Mouse (Mus musculus) brain, adult 2 months (tissue): Measurements from ENCODE around the gene Gstm2.
"Not testable (repeated sequence)": the region's sequence is repeated elsewhere in the genome, so short reads cannot be mapped to it uniquely, and the experiment has no call there.

Experiments used
- DNase-seq: peaks from one replicate; pipeline ENCODE4 v3.0.0; 2011; ENCODE audit warnings: low read depth, low spot score

The Gstm2 gene

DNA sequence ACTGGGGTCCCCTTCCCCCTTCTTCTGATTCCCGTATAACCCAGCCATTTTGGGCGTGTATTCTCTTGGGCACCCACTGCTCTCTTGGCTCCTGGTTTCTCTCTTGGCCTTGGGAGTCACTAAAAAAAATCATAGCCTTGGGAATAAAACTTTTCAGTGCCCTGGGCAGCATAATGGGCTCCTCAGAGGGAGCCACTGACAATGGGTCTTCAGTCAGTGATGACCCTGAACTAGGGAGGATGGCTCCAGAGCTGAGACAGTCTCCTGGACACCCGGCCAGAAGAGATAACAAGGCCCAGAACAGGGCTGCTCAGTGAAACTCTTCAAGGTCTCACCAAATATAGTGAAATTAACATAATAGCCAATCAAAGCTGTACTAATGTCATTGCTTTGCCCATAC lies 12.3 kb upstream of the Gstm2 start:
- DNase-seq, result no peak

DNA sequence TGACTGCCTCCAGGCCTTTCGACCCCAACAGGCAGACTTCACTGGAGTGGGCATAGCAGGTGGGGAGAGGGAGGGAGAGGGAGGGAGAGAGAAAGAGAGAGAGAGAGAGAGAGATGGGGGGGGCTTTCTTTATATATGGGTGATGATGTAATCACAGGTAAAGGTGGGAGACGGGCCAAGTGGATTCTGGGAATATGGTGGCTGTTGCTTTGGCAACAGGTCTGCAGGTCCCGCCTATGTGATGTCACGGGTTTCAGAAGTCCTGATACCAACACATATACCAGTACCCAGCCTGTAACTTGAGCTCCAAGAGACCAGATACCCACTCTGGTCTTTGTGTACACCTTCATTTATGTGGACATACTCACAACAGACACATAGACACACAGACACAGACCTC lies 10.3 kb upstream of the Gstm2 start:
- DNase-seq, result no peak

DNA sequence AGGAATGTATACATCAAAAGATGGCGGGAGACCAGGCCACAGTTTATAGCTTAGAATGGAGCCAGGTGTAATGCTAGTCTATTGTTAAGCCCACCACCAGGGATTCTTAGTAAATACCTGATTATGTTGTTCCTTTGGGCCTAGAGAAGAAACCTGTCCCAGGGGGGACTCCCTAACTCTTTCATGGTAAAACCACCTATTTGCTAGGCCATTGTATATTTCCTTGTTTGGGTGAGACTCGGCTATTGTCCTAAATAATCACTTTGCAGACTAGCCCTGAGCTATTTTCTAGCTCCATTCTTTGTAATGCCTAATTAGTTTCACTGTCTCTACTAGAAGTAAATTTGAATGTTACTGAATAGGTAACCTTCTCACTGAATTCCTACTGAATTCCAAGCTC lies 9.7 kb upstream of the Gstm2 start:
- not testable (repeated sequence) for DNase-seq

- not testable (repeated sequence) for DNase-seq
Measured at GRCm38 (mm10) chr3:107985141-107985540, 1.1 kb downstream of the Gstm2 start.

DNA sequence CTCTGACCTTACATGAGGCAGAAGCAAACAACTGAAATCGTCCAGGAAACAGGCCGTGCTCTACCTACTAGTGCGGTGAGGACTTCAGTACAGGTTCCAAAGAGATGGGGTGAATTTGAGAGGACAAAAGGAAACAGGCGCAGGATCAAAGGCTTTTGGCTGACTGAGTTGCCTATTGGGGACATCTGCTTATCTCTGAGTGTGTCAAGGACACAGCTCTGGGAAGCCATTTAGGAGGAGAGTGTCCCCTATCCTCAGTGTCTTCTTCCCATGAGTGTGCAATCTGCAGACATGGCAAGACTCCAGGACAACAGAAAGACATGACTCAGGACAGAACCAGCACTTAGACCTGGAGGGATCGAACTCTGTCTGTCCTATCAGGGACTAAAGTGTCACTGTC lies 1.8 kb downstream of the Gstm2 start:
- DNase-seq, result no peak

- no peak for DNase-seq
Measured at GRCm38 (mm10) chr3:107983771-107984170, 2.5 kb downstream of the Gstm2 start.

- DNase-seq, result peak; percentile 22
Measured at GRCm38 (mm10) chr3:107982726-107983125, 3.5 kb downstream of the Gstm2 start.

DNA sequence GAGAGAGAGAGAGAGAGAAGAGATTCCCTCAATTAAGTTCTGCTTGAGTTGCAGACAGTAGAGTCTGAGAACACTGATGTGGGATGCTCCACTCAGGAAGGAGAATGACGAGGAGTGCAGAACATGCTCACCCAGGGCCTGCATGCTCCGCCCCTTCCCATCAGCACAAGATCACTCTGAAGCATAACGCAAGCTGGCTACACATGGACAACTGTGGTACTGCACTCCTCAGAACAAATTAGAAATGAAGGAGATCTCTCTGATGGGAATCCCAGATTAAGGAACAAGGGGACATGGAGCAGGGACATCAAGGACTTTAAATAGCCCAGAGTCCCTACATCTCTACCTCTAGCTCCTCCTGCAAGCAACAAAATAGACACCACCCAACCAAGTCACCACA lies 5.0 kb downstream of the Gstm2 start:
- DNase-seq, result no peak

DNA sequence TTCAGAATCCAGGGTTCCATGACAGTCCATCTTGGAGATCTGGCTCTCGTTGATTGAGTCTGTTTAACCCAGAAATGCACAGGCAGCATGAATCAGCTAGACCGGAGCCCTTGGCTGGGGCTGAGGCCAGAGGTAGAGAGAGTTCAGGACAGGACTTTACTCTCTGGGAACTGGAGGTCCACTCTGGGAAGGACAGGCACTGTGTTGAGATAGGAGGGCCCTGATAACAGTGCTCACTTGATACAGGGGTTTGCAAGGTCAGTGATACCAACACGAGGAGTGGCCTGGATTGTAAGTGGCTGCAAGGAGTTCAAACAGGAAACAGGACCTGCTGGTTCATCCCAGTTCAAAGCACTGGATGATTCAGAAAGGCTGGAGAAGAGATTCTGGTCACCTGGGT lies 8.6 kb downstream of the Gstm2 start:
- DNase-seq, result no peak

DNA sequence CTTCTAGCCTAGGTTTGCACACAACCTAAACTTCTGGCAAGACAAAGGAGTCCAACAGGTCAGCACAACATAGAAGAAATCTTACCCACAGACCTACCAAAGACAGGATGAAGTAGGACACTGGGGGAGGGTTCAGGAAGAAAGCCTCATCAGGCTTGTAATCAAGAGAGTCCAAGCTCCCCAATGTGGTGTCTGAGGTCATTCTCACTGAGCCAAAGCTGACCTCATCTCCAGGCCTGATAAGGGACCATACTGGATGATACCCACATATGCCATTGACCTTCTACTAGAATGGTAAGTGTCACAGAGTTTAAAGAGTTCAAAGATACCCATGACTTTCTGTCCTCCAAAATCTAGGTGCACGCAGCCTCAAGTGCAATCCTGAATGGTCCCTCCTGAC lies 12.0 kb downstream of the Gstm2 start:
- no peak for DNase-seq

DNA sequence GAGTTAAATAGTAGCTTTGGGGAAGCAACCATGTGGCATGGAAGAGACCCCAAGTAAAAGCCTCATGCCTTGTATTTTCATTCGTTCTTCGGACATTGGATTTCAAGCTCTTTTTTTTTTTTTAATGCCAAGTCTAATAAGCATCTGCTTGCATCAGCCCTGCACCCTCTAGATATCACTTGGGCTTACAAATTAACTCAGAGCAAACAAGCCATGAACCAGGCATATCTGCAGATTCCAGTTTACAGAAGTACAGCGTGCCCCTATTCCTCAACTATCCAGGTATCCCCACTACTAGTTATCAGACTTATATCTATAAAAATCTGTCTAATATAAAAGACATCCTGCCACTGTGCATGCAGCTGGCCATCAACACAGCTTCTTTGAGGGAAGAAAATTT lies 14.2 kb downstream of the Gstm2 start:
- no peak for DNase-seq

DNA sequence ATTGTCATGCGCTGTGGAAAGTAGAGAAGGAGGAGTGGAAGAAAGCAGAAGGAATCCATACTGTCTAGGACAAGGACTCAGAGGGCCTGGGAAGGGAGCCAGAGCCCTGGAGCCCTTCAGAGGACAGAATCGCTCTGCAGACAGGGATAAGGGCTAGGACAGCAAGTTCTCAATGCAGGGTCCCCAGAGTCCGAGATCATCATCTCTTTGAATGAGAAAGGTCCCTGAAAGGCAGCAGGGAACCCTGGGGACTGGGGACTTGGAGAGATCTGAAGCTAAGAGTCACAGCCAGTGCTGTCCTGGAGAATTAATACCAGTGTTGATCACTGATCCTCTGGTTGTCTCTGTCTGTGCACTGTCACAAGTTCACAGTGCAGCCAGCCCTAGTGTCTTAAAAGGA lies 15.2 kb downstream of the Gstm2 start:
- DNase-seq, result not testable (repeated sequence)

GRCm38 (mm10) chr3:107968724-107969395 lies 17.4 kb downstream of the Gstm2 start, which contains the start of gene Gstm3:
Gene Gstm3, minus strand, starts transcription at chr3:107969283.
- DNase-seq, result no peak

DNA sequence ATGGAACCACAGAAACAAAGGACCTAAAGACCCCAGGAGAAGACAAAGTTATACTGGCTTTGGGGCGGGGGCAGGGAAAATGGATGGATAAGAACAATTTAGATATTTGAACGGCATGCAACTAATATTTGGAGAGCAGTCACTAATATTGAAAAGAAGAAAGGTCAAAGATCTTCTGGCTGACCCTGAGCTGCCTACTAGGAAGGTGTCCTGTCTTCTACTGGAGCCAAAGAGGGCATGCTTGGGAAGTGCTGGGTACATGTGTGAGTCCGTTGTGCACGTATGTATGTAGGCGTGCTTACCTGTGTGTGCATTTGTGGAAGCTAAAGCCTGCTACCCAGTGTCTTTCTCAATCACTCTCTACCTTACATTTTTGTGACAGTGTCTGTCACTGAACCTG lies 19.6 kb downstream of the Gstm2 start:
- DNase-seq, result no peak

GRCm38 (mm10) chr3:107965592-107965991 lies 20.7 kb downstream of the Gstm2 start:
- no peak for DNase-seq

- DNase-seq, result no peak
Measured at GRCm38 (mm10) chr3:107964656-107965308, 21.5 kb downstream of the Gstm2 start.

DNA sequence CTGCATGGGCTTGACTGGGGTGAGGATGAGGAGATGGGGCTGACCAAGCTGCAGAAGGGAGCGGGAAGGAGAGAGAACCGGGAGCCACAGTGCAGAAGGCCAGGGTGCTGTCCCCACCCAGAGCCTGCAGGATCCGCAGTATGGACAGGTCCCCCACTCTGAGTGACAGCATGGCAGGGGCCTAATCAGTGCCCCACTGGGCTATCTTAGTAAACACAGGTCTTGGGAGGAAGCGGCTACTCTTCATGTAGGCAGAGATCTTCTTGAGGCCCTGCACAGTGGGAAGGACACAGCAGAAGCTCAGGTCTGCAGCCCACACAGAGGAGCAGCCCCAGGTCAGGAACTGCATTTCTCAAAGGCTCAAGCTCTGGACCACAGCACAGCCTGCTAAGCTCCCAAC lies 22.2 kb downstream of the Gstm2 start:
- DNase-seq, result no peak

- not testable (repeated sequence) for DNase-seq
Measured at GRCm38 (mm10) chr3:107955260-107955659, 31.0 kb downstream of the Gstm2 start.

DNA sequence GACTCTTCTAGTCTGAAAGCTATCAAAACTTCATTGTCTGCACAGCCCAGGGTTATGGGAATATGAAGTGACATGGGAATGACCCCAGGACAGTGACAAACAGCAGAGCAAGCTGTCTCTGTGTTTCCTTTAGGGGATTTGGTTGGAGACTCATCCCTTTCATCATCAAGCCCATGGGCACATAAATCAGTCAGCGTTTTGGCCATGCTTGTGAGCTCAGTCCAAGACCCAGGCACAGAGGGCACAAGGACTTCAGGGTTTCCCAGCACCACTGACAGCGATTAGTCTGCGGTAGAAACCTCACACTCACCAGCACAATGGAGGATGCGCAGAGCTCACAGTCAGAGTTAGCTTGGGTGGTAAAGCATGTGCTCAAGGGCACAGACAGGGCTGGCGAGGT lies 32.3 kb downstream of the Gstm2 start:
- no peak for DNase-seq

DNA sequence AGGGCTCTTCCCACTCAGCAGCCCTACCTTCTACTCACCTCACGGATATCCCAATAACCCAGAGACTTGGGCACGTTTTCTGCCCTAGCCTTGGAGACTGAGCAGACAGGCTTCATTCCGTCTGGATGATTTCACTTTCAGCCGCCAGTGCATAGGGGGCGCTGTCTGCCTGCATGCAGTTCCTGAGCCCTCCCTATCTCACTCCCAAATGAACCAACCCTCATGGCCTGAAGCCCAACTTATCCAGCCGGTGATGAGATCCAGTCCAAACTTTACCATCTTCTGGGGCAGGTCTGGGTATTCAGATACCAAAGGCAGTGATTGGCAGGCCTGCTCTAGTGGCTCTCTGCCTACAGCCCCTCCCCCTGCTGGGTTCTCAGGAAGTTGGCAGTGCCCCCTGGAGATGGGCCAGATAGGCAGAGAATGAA lies 32.9 kb downstream of the Gstm2 start:
- peak; percentile 76 for DNase-seq

GRCm38 (mm10) chr3:107950531-107950930 lies 35.7 kb downstream of the Gstm2 start:
- no peak for DNase-seq

DNA sequence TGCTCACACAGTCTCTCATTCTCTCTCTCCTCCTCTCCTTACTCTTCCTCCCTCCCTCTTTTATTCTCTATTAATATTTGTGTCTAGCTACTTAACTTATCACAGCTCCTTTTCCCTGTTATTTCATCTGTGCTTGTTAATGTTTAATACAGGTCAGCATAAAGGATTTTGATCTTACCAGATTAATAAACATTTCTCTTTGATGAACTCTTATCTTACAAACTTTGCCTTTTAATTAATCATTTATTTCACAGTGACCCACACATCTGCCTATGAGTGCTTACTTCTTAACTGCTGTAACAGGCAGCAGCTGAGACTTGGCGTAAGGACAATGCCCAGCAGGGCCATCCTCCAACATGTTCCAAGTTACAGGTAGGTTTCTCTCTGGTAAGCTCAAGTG lies 36.8 kb downstream of the Gstm2 start:
- DNase-seq, result not testable (repeated sequence)

DNA sequence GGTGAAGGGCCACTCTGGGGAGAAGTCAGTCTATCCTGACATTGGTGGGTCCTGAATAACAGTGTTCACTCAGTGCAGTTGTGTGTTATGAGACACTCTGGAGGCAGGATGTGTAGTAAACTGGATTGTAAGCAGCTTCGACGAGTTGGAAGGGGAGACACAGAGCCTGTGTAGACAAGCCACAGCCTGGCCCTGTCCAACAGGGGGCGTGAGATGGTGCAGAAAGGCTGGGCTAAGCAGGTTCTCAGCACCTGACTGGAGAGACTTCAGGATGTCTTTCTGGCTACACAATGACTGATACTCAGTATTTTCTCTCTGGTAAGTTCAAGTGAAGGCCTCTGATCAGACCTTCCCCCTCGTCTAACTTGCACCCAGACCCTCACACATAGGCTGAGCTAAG lies 40.5 kb downstream of the Gstm2 start:
- no peak for DNase-seq
